In genomic region chr13:40859225-40859624, GRCm38 (mm10) we compare ENCODE assay signal across 9 mouse cellular contexts. TPM values are rescaled to one million over a fixed set of nuclear protein-coding genes. Genes with fewer than 3 reads are reported as not detected.
DNase-seq lines count a peak whose midpoint lies in the region; ATAC-seq and TF ChIP-seq lines count a peak whose summit lies in the region.
"Had no signal": no experiment of that assay in that cellular context is flagged by ENCODE, and none has a peak within 500 bp of the region (broad histone marks: within the 10 kb centered on the region; RNA-seq: fewer than 3 reads in every experiment).

No protein-coding gene starts in this region.

- no peak overlapping the region for H3K27ac ChIP-seq in brown adipose tissue, adult 24 weeks (replicated peaks; ENCODE audit: low read depth, low read length)
- peak overlapping the region; percentile 83 for H3K27ac ChIP-seq in embryonic fibroblast, embryonic 13.5 days (ENCODE audit: insufficient read depth, low read length)
- peak overlapping the region; percentile 79 for H3K27ac ChIP-seq in liver, postnatal 0 days (ENCODE audit: low read depth)

- no peaks in the 10 kb centered on the region for H3K36me3 ChIP-seq in liver, postnatal 0 days (replicated peaks; ENCODE audit: insufficient read depth, low read length)

- 63% methylated on average over 8 of the region's 8 CpGs for WGBS in liver, postnatal 0 days (ENCODE audit: insufficient replicate concordance)

- no peak for TF ChIP-seq CTCF in embryonic fibroblast, embryonic 13.5 days (IDR thresholded peaks at IDR 0.05; ENCODE audit: borderline replicate concordance, insufficient read depth, low read length)
- no peak for TF ChIP-seq CTCF in liver, postnatal 0 days (IDR thresholded peaks at IDR 0.05; ENCODE audit: low read depth)

- H3K9ac ChIP-seq in liver, postnatal 0 days (replicated peaks) = no peak overlapping the region; the same call in 1 of the 2 replicates

- no peaks in the 10 kb centered on the region for H3K9me3 ChIP-seq in liver, postnatal 0 days (ENCODE audit: low read length)

- no peaks in the 10 kb centered on the region for H3K4me1 ChIP-seq in brown adipose tissue, adult 24 weeks (ENCODE audit: control insufficient read depth, insufficient read depth, insufficient read length, low read length)
- H3K4me1 ChIP-seq in embryonic fibroblast, embryonic 13.5 days (ENCODE audit: control insufficient read depth, insufficient read depth, low read length) = peaks cover under 1% of the 10 kb centered on the region; the same call in 1 of the 2 replicates
- peaks cover 27% of the 10 kb centered on the region for H3K4me1 ChIP-seq in liver, postnatal 0 days (ENCODE audit: insufficient read depth)

- peak overlapping the region; percentile 70 for H3K4me2 ChIP-seq in liver, postnatal 0 days (ENCODE audit: low read depth, low read length)

- H3K4me3 ChIP-seq in brown adipose tissue, adult 24 weeks (ENCODE audit: insufficient read depth, low read depth, low read length) = peak overlapping the region; percentile 67; the same call in 1 of the 2 replicates
- H3K4me3 ChIP-seq in embryonic fibroblast, embryonic 13.5 days (ENCODE audit: insufficient read depth, low read length) = no peak overlapping the region
- peak overlapping the region; percentile 52; the same call in 1 of the 2 replicates for H3K4me3 ChIP-seq in liver, postnatal 0 days (ENCODE audit: low read depth, low read length)

- no peaks in the 10 kb centered on the region for H3K27me3 ChIP-seq in liver, postnatal 0 days (ENCODE audit: insufficient read depth, low read length)

- TF ChIP-seq EP300 in liver, postnatal 0 days (IDR thresholded peaks at IDR 0.05; ENCODE audit: low read depth) = no peak

- TF ChIP-seq POLR2A in embryonic fibroblast, embryonic 13.5 days (IDR thresholded peaks at IDR 0.05; ENCODE audit: low read depth, low read length) = no peak

- peak; percentile 81 for DNase-seq in kidney, adult 9 months
- DNase-seq in kidney, postnatal 25 days = no peak
- no peak for DNase-seq in liver, postnatal 0 days
- DNase-seq in cerebellum, adult 8-10 months = no peak
- no peak for DNase-seq in layer of hippocampus, adult 9-10 months (ENCODE audit: low spot score)
- DNase-seq: adrenal gland, postnatal 25 days; spleen, adult 18-20 months had no signal

- ATAC-seq in liver, postnatal 0 days = peak; percentile 22

RNA-seq across cellular contexts. Expression of gene Gcnt2, which starts 0.3 kb away (rescaled TPM):
- 5.3 and 7.0 TPM in 2 replicates for polyA plus RNA-seq in brown adipose tissue, adult 24 weeks (2012; ENCODE audit: insufficient read depth, insufficient read length, missing spikeins)
- polyA plus RNA-seq in embryonic fibroblast, embryonic 13.5 days (2011; ENCODE audit: insufficient read length, low read depth, missing spikeins) = 12.5 and 12.8 TPM in 2 replicates
- polyA plus RNA-seq in liver, postnatal 0 days (2015; fragmentation: Nextera tagmentation; extraction: Ambion mirVana) = 2.5 and 3.3 TPM in 2 replicates
